Mouse (Mus musculus): ENCODE data around the gene Dcx. TPM values are rescaled to one million over a fixed set of nuclear protein-coding genes. Genes with fewer than 3 reads are reported as not detected.
A peak's percentile ranks its signal among the peaks of the same experiment; 100 is the strongest.

The Dcx gene
- polyA plus RNA-seq, 1 experiment from 2014 or later: 233 TPM

GRCm38 (mm10) chrX:143879631-143880030, 53.5 kb downstream of the Dcx start:
- no peak for DNase-seq (ENCODE audit: low spot score)
- Histone ChIP-seq H3K4me2 (ENCODE audit: low read length) (no peak overlapping the region), H3K36me3 (ENCODE audit: control insufficient read depth, insufficient read depth, low read length) (peaks cover 12% of the 10 kb centered on the region; the same call in 1 of the 2 replicates), H3K4me3 (ENCODE audit: low read depth, low read length) (no peak overlapping the region), H3K4me1 (ENCODE audit: control insufficient read depth, insufficient read depth, low read length) (peaks cover 3% of the 10 kb centered on the region; the same call in 1 of the 2 replicates), H3K9ac (ENCODE audit: low read length) (no peak overlapping the region), H3K27me3 (replicated peaks; ENCODE audit: control insufficient read depth, insufficient read depth, low read length) (no peaks in the 10 kb centered on the region), H3K9me3 (replicated peaks; ENCODE audit: control insufficient read depth, low read length) (no peaks in the 10 kb centered on the region), H3K27ac (ENCODE audit: low read depth, low read length) (no peak overlapping the region)
- ATAC-seq: no peak
- WGBS: 74% methylated on average over 3 of the region's 3 CpGs

DNA sequence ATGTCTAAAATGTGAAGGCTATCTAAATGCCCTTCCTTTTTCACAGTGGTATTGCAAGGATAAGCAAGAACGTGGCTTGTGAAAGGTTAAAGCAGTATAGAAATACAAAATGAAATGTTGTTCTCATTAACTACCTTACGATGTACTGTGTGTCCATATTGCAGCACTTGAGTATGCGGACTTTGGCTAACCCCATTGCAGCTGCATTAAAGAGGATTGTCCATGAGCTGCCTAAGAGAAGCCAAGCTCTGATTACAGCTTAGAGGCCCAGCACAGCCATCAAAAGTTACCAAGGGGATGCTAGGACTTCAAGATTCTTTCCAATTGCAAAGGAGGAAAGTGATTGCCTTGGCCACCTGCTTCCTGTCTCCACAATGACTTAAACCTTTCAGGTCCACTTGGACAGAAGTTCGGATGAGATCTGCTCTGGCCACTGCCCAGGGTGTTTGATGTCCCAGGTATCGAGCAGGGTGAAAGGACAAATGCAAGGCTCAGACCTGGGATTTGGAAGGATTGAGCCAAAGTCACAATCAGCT, 65.9 kb downstream of the Dcx start:
- Histone ChIP-seq H3K9me3 (replicated peaks; ENCODE audit: control insufficient read depth, low read length) (no peaks in the 10 kb centered on the region), H3K4me2 (ENCODE audit: low read length) (no peak overlapping the region), H3K27me3 (replicated peaks; ENCODE audit: control insufficient read depth, insufficient read depth, low read length) (no peaks in the 10 kb centered on the region), H3K36me3 (ENCODE audit: control insufficient read depth, insufficient read depth, low read length) (peaks cover 18% of the 10 kb centered on the region), H3K9ac (ENCODE audit: low read length) (no peak overlapping the region), H3K4me1 (ENCODE audit: control insufficient read depth, insufficient read depth, low read length) (no peaks in the 10 kb centered on the region), H3K27ac (ENCODE audit: low read depth, low read length) (no peak overlapping the region), H3K4me3 (ENCODE audit: low read depth, low read length) (no peak overlapping the region)
- DNase-seq (ENCODE audit: low spot score) (no peak), ATAC-seq (no peak)
- 81% methylated on average over 5 of the region's 5 CpGs for WGBS

- no peak for ATAC-seq
- 68% methylated on average over 3 of the region's 3 CpGs for WGBS
- Histone ChIP-seq H3K27me3 (replicated peaks; ENCODE audit: control insufficient read depth, insufficient read depth, low read length) (no peaks in the 10 kb centered on the region), H3K4me3 (ENCODE audit: low read depth, low read length) (no peak overlapping the region), H3K4me2 (ENCODE audit: low read length) (no peak overlapping the region), H3K9ac (ENCODE audit: low read length) (no peak overlapping the region), H3K36me3 (ENCODE audit: control insufficient read depth, insufficient read depth, low read length) (no peaks in the 10 kb centered on the region), H3K4me1 (ENCODE audit: control insufficient read depth, insufficient read depth, low read length) (no peaks in the 10 kb centered on the region), H3K27ac (ENCODE audit: low read depth, low read length) (no peak overlapping the region), H3K9me3 (replicated peaks; ENCODE audit: control insufficient read depth, low read length) (no peaks in the 10 kb centered on the region)
- DNase-seq (ENCODE audit: low spot score): peak; percentile 10
These were observed 81.8 kb downstream of the Dcx start for GRCm38 (mm10) chrX:143851351-143851750.

GRCm38 (mm10) chrX:143849969-143850368, 83.1 kb downstream of the Dcx start:
- no peaks in the 10 kb centered on the region for H3K9me3 ChIP-seq (replicated peaks; ENCODE audit: control insufficient read depth, low read length)
- no peak overlapping the region for H3K4me3 ChIP-seq (ENCODE audit: low read depth, low read length)
- 76% methylated on average over 3 of the region's 3 CpGs for WGBS
- H3K36me3 ChIP-seq (ENCODE audit: control insufficient read depth, insufficient read depth, low read length): no peaks in the 10 kb centered on the region
- no peak overlapping the region for H3K4me2 ChIP-seq (ENCODE audit: low read length)
- H3K27ac ChIP-seq (ENCODE audit: low read depth, low read length): no peak overlapping the region
- no peaks in the 10 kb centered on the region for H3K4me1 ChIP-seq (ENCODE audit: control insufficient read depth, insufficient read depth, low read length)
- ATAC-seq (no peak), DNase-seq (ENCODE audit: low spot score) (no peak)
- H3K27me3 ChIP-seq (replicated peaks; ENCODE audit: control insufficient read depth, insufficient read depth, low read length): no peaks in the 10 kb centered on the region
- no peak overlapping the region for H3K9ac ChIP-seq (ENCODE audit: low read length)

GRCm38 (mm10) chrX:143846637-143847036, 86.5 kb downstream of the Dcx start:
- H3K9ac ChIP-seq (ENCODE audit: low read length): no peak overlapping the region
- H3K27ac ChIP-seq (ENCODE audit: low read depth, low read length): no peak overlapping the region
- no peaks in the 10 kb centered on the region for H3K27me3 ChIP-seq (replicated peaks; ENCODE audit: control insufficient read depth, insufficient read depth, low read length)
- DNase-seq (ENCODE audit: low spot score) (no peak), ATAC-seq (no peak)
- H3K4me3 ChIP-seq (ENCODE audit: low read depth, low read length): no peak overlapping the region
- H3K4me1 ChIP-seq (ENCODE audit: control insufficient read depth, insufficient read depth, low read length): no peaks in the 10 kb centered on the region
- WGBS: 84% methylated on average over 3 of the region's 3 CpGs
- no peak overlapping the region for H3K4me2 ChIP-seq (ENCODE audit: low read length)
- no peaks in the 10 kb centered on the region for H3K9me3 ChIP-seq (replicated peaks; ENCODE audit: control insufficient read depth, low read length)
- H3K36me3 ChIP-seq (ENCODE audit: control insufficient read depth, insufficient read depth, low read length): no peaks in the 10 kb centered on the region

- no peaks in the 10 kb centered on the region for H3K27me3 ChIP-seq (replicated peaks; ENCODE audit: control insufficient read depth, insufficient read depth, low read length)
- 37% methylated on average over 4 of the region's 4 CpGs for WGBS
- H3K27ac ChIP-seq (ENCODE audit: low read depth, low read length): no peak within 1 kb of the TSS
- H3K36me3 ChIP-seq (ENCODE audit: control insufficient read depth, insufficient read depth, low read length): no peaks in the 10 kb centered on the region
- no peaks in the 10 kb centered on the region for H3K4me1 ChIP-seq (ENCODE audit: control insufficient read depth, insufficient read depth, low read length)
- no peak within 1 kb of the TSS for H3K4me2 ChIP-seq (ENCODE audit: low read length)
- DNase-seq (ENCODE audit: low spot score) (no peak), ATAC-seq (no peak)
- H3K4me3 ChIP-seq (ENCODE audit: low read depth, low read length): no peak within 1 kb of the TSS
- H3K9me3 ChIP-seq (replicated peaks; ENCODE audit: control insufficient read depth, low read length): no peaks in the 10 kb centered on the region
- H3K9ac ChIP-seq (ENCODE audit: low read length): no peak within 1 kb of the TSS
These were observed 105.9 kb downstream of the Dcx start, which contains the start of gene Capn6 for GRCm38 (mm10) chrX:143827212-143827611. Gene Capn6 (minus strand): TSS chrX:143827414.

DNA sequence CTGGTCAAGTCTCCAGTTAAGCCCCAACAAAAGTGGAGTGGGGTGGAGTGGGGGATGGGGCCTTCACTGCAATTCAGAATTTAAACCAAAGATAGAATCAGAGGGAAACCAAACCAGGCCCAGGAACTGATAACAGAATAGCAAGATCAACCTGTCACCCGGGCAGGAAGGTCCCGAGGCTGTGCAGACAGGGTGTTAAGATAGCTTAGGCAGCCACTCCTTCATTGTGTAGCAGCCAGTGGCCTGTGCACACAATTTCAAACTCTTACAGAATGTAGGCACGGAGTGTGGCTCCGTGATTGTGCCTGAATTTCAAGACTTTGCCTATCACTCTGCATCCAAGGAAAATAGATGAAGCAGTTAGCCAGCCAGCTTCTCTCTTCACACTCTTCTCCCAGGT, 106.6 kb downstream of the Dcx start:
- Histone ChIP-seq H3K4me3 (ENCODE audit: low read depth, low read length) (no peak overlapping the region), H3K36me3 (ENCODE audit: control insufficient read depth, insufficient read depth, low read length) (no peaks in the 10 kb centered on the region), H3K4me2 (ENCODE audit: low read length) (no peak overlapping the region), H3K4me1 (ENCODE audit: control insufficient read depth, insufficient read depth, low read length) (no peaks in the 10 kb centered on the region), H3K27ac (ENCODE audit: low read depth, low read length) (no peak overlapping the region), H3K27me3 (replicated peaks; ENCODE audit: control insufficient read depth, insufficient read depth, low read length) (no peaks in the 10 kb centered on the region), H3K9me3 (replicated peaks; ENCODE audit: control insufficient read depth, low read length) (no peaks in the 10 kb centered on the region), H3K9ac (ENCODE audit: low read length) (no peak overlapping the region)
- no peak for ATAC-seq
- WGBS: 54% methylated on average over 4 of the region's 4 CpGs
- no peak for DNase-seq (ENCODE audit: low spot score)

DNA sequence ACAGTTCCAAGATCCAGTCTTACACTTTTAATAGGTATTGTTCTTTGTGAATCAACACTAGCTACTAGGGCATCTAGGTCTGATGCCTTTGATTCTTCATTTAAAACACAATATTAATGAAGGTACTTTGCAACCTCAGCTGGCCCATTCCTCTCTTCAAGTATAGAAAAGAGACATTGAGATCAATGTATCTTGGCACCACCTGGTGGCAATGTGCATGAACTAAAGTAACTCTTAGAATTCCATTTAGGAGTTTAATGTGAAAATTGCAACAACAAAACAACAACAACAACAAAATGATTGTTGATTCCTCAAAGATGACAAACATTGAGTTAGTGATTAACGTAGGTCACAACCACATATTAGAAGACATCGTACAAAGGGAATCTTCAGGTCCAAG, 114.2 kb downstream of the Dcx start:
- no peaks in the 10 kb centered on the region for H3K36me3 ChIP-seq (ENCODE audit: control insufficient read depth, insufficient read depth, low read length)
- no peak overlapping the region for H3K9ac ChIP-seq (ENCODE audit: low read length)
- H3K27me3 ChIP-seq (replicated peaks; ENCODE audit: control insufficient read depth, insufficient read depth, low read length): no peaks in the 10 kb centered on the region
- H3K9me3 ChIP-seq (replicated peaks; ENCODE audit: control insufficient read depth, low read length): no peaks in the 10 kb centered on the region
- 89% methylated on average over 2 of the region's 2 CpGs for WGBS
- DNase-seq (ENCODE audit: low spot score) (peak; percentile 22), ATAC-seq (no peak)
- H3K27ac ChIP-seq (ENCODE audit: low read depth, low read length): no peak overlapping the region
- no peaks in the 10 kb centered on the region for H3K4me1 ChIP-seq (ENCODE audit: control insufficient read depth, insufficient read depth, low read length)
- H3K4me3 ChIP-seq (ENCODE audit: low read depth, low read length): no peak overlapping the region
- H3K4me2 ChIP-seq (ENCODE audit: low read length): no peak overlapping the region

DNA sequence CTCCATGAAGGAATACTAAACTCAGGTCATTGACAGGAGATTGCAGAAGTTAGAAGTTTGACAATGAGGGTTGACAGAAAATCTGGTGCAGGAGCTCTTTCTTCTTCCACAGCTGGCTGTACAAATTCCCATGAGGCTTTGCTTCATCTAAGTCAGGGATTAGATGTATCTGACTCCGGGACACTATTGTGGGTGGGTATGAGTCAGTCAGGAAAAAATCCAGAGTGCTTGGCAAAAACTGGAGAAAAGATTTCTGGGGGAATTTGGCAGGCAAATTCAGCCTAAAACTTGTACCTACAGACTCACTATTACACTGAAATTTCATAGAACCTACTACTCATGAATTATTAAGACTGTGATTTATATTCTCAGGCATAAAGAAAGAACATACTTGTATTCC, 117.2 kb downstream of the Dcx start:
- ATAC-seq (no peak), DNase-seq (ENCODE audit: low spot score) (no peak)
- 89% methylated on average over 1 of the region's 1 CpGs for WGBS
- Histone ChIP-seq H3K27ac (ENCODE audit: low read depth, low read length) (no peak overlapping the region), H3K9me3 (replicated peaks; ENCODE audit: control insufficient read depth, low read length) (no peaks in the 10 kb centered on the region), H3K4me1 (ENCODE audit: control insufficient read depth, insufficient read depth, low read length) (no peaks in the 10 kb centered on the region), H3K9ac (ENCODE audit: low read length) (no peak overlapping the region), H3K4me3 (ENCODE audit: low read depth, low read length) (no peak overlapping the region), H3K4me2 (ENCODE audit: low read length) (no peak overlapping the region), H3K27me3 (replicated peaks; ENCODE audit: control insufficient read depth, insufficient read depth, low read length) (no peaks in the 10 kb centered on the region), H3K36me3 (ENCODE audit: control insufficient read depth, insufficient read depth, low read length) (no peaks in the 10 kb centered on the region)

All from forebrain, embryonic 14.5 days (tissue).